Mouse (Mus musculus) small intestine, adult 2 months (tissue): ENCODE results near the gene Rhobtb1. TPM values are rescaled to one million over a fixed set of nuclear protein-coding genes. Genes with fewer than 3 reads are reported as not detected.

Source experiments
- H3K27ac ChIP-seq: fragments of 200-500 bp; 2 replicates; pipeline ENCODE4 v1.5.1; 2012; ENCODE audit warnings: low read depth, low read length, control low read depth, inconsistent platforms; ENCODE audit not compliant: insufficient read depth
- H3K27me3 ChIP-seq: fragments of 200-500 bp; 2 replicates; pipeline ENCODE4 v1.6.1; 2012; ENCODE audit warnings: mild to moderate bottlenecking, moderate library complexity, low read length, inconsistent platforms; ENCODE audit not compliant: control insufficient read depth, insufficient read depth
- H3K36me3 ChIP-seq: fragments of 200-500 bp; 2 replicates; pipeline ENCODE4 v1.6.1; 2012; ENCODE audit warnings: mild to moderate bottlenecking, low read length, control low read depth, inconsistent platforms; ENCODE audit not compliant: control insufficient read depth, insufficient read depth
- H3K4me1 ChIP-seq: fragments of 200-500 bp; 2 replicates; pipeline ENCODE4 v1.6.1; 2012; ENCODE audit warnings: low read length, inconsistent platforms, mixed read lengths; ENCODE audit not compliant: control insufficient read depth, insufficient read depth, insufficient read length
- H3K4me3 ChIP-seq: fragments of 200-500 bp; 2 replicates; pipeline ENCODE4 v1.5.1; 2012; ENCODE audit warnings: low read depth, mild to moderate bottlenecking, control low read depth, inconsistent platforms, low read length, moderate library complexity
- CTCF ChIP-seq: fragments of 200-500 bp; IDR thresholded peaks from 2 replicates; pipeline ENCODE4 v1.5.1; 2012; ENCODE audit warnings: low read depth, mild to moderate bottlenecking, control low read depth, inconsistent platforms, low read length, moderate library complexity, mixed read lengths; ENCODE audit not compliant: insufficient replicate concordance, insufficient read length; ENCODE audit errors: extremely low read depth
- POLR2A ChIP-seq: fragments of 200-500 bp; IDR thresholded peaks from 2 replicates; pipeline ENCODE4 v1.6.1; 2012; ENCODE audit warnings: low read depth, mild to moderate bottlenecking, control low read depth, inconsistent platforms, low read length, moderate library complexity
- WGBS: fragments of 180-500 bp; shearing (Covaris S2); methylation state at CpG from one replicate; pipeline ENCODE4 v1.1.7; 2018; 5-methylcytosine and 5-hydroxymethylcytosine counted together
- polyA plus RNA-seq: library from polyadenylated mRNA; depleted of rRNA; stranded (reverse); fragments of >200 nt; gene quantifications from 2 replicates; pipeline ENCODE4 v1.2.3, GENCODE M21; 2012

Rhobtb1 gene
- polyA plus RNA-seq, 1 experiment: 7.9 TPM

- Histone ChIP-seq H3K4me3 (no peak overlapping the region), H3K36me3 (no peaks in the 10 kb centered on the region), H3K4me1 (no peaks in the 10 kb centered on the region), H3K27me3 (no peaks in the 10 kb centered on the region), H3K27ac (no peak overlapping the region)
- 45% methylated on average over 7 of the region's 7 CpGs for WGBS
- no peak for TF ChIP-seq POLR2A
- no peak for TF ChIP-seq CTCF
Observed at GRCm38 (mm10) chr10:69149252-69149651, 2.0 kb upstream of the Rhobtb1 start.

GRCm38 (mm10) chr10:69152971-69153370, 1.7 kb downstream of the Rhobtb1 start:
- 84% methylated on average over 4 of the region's 4 CpGs for WGBS
- H3K36me3 ChIP-seq: no peaks in the 10 kb centered on the region
- TF ChIP-seq CTCF (no peak), POLR2A (no peak)
- no peak overlapping the region for H3K27ac ChIP-seq
- H3K4me1 ChIP-seq: 0 out of 2 replicates have a peak, but pooled peaks cover 2% of the 10 kb centered on the region
- H3K27me3 ChIP-seq: no peaks in the 10 kb centered on the region
- H3K4me3 ChIP-seq: no peak overlapping the region

GRCm38 (mm10) chr10:69155428-69156175, 4.4 kb downstream of the Rhobtb1 start:
- H3K4me1 ChIP-seq: 0 out of 2 replicates have a peak, but pooled peaks cover 2% of the 10 kb centered on the region
- WGBS: 87% methylated on average over 10 of the region's 10 CpGs
- H3K36me3 ChIP-seq: no peaks in the 10 kb centered on the region
- TF ChIP-seq CTCF (no peak), POLR2A (no peak)
- no peak overlapping the region for H3K4me3 ChIP-seq
- H3K27ac ChIP-seq: no peak overlapping the region
- H3K27me3 ChIP-seq: no peaks in the 10 kb centered on the region

- H3K4me3 ChIP-seq: no peak overlapping the region
- peaks cover 2% of the 10 kb centered on the region; the same call in 1 of the 2 replicates for H3K4me1 ChIP-seq
- TF ChIP-seq CTCF (no peak), POLR2A (no peak)
- no peaks in the 10 kb centered on the region for H3K36me3 ChIP-seq
- H3K27ac ChIP-seq: no peak overlapping the region
- no peaks in the 10 kb centered on the region for H3K27me3 ChIP-seq
- 60% methylated on average over 6 of the region's 6 CpGs for WGBS
Observed at GRCm38 (mm10) chr10:69156462-69156861, 5.2 kb downstream of the Rhobtb1 start.

- H3K27ac ChIP-seq: no peak overlapping the region
- TF ChIP-seq POLR2A (no peak), CTCF (no peak)
- WGBS: 42% methylated on average over 2 of the region's 2 CpGs
- H3K27me3 ChIP-seq: no peaks in the 10 kb centered on the region
- no peaks in the 10 kb centered on the region for H3K36me3 ChIP-seq
- H3K4me1 ChIP-seq: peaks cover 2% of the 10 kb centered on the region; the same call in 1 of the 2 replicates
- H3K4me3 ChIP-seq: no peak overlapping the region
Observed at GRCm38 (mm10) chr10:69157471-69157870, 6.2 kb downstream of the Rhobtb1 start.

DNA sequence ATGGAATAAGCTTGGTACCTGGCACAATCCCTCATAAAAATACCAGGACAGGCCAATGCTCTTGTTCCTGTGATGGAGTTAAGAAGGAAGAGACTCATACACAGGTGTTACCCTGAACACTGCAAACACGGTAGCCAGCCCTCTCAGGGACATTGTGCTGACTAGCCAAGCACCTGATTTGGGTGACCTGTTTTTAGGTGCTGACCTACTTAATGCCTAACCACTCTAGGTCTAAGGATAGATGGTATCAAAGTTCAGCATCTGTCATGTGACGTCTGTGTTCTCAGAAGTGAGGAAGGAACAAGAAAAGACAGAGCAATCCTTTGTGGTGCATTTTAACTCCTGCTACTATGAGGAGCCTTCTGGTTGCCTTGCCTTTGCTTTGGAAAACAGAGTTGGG, 9.6 kb downstream of the Rhobtb1 start:
- WGBS: 33% methylated on average over 2 of the region's 2 CpGs
- Histone ChIP-seq H3K4me1 (peaks cover 4% of the 10 kb centered on the region), H3K4me3 (no peak overlapping the region), H3K27ac (no peak overlapping the region), H3K36me3 (no peaks in the 10 kb centered on the region), H3K27me3 (no peaks in the 10 kb centered on the region)
- TF ChIP-seq CTCF (no peak), POLR2A (no peak)

DNA sequence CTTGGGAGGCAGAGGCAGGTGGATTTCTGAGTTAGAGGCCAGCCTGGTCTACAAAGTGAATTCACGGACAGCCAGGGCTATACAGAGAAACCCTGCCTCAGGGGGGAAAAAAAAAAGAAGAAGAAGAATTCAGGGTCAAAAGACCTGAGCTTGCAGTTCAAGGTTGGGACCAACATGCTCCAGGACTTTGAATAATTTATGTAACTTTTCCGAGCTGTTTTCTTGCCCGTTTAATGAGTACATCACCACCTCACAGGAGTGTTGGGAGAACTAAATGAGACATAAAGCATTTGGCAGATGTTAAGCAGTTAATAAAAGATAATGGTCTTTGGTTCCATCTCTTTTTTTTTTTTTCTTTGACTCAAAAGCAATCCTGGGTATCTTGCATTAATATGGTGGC, 10.3 kb downstream of the Rhobtb1 start:
- TF ChIP-seq CTCF: no peak
- no peak for TF ChIP-seq POLR2A
- H3K4me3 ChIP-seq: no peak overlapping the region
- H3K27me3 ChIP-seq: no peaks in the 10 kb centered on the region
- H3K4me1 ChIP-seq: peaks cover 4% of the 10 kb centered on the region
- 94% methylated on average over 3 of the region's 3 CpGs for WGBS
- H3K36me3 ChIP-seq: no peaks in the 10 kb centered on the region
- H3K27ac ChIP-seq: no peak overlapping the region

GRCm38 (mm10) chr10:69162577-69162976, 11.3 kb downstream of the Rhobtb1 start:
- no peak for TF ChIP-seq CTCF
- no peak for TF ChIP-seq POLR2A
- 69% methylated on average over 5 of the region's 5 CpGs for WGBS
- Histone ChIP-seq H3K36me3 (no peaks in the 10 kb centered on the region), H3K27me3 (no peaks in the 10 kb centered on the region), H3K4me3 (no peak overlapping the region), H3K27ac (no peak overlapping the region), H3K4me1 (peaks cover 3% of the 10 kb centered on the region)
